Mouse (Mus musculus) kidney, adult 2 months (tissue): ENCODE data around the gene Fam193a.

Source experiments
- CTCF ChIP-seq: fragments of 200-500 bp; conservative IDR thresholded peaks from 2 replicates; pipeline ENCODE4 v1.5.1; 2011; ENCODE audit warnings: low read depth, mild to moderate bottlenecking, control low read depth, low read length, moderate library complexity, mixed read lengths; ENCODE audit not compliant: insufficient read depth, insufficient read length
- POLR2A ChIP-seq: fragments of 200-500 bp; IDR thresholded peaks from one replicate; pipeline ENCODE4 v1.6.1; 2011; ENCODE audit warnings: low read depth, low read length, control low read depth

DNA sequence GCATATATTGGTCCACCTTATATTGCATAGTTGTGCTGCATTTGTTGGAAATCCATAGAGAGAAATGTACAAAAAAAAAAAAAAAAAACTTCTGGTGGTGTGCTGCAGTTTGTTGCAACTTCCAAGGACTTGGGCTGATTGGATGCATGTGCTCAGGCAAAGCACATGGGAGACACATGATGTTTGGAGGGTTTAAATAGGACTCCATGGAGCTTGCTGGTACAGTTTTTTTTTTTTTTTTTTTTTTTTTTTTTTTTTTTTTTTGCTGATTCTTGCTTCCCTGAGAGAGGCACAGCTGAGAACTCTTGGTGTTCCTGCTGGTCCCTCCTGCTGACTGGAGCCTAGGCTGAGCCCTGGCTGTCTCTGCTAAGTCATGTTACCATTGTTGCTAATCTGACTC, 6.6 kb upstream of the Fam193a start:
- TF ChIP-seq CTCF (no peak), POLR2A (no peak)
